Comparison of ENCODE assay signal across 9 mouse cellular contexts in genomic region chr11:108909396-108910195, GRCm38 (mm10). TPM values are rescaled to one million over a fixed set of nuclear protein-coding genes. Genes with fewer than 3 reads are reported as not detected.
DNase-seq lines count a peak whose midpoint lies in the region; ATAC-seq and TF ChIP-seq lines count a peak whose summit lies in the region.
"Had no signal": no experiment of that assay in that cellular context is flagged by ENCODE, and none has a peak within 500 bp of the region (broad histone marks: within the 10 kb centered on the region; RNA-seq: fewer than 3 reads in every experiment).

No protein-coding gene starts in this region.

- no peak for DNase-seq in stomach, postnatal 0 days (ENCODE audit: low spot score)
- no peak for DNase-seq in left cerebral cortex, adult 2 months (ENCODE audit: extremely low spot score in 1 of 2, low spot score in 2 of 2)
- DNase-seq: kidney, adult 8-10 months; right cerebral cortex, postnatal 4 days had no signal

- no peaks in the 10 kb centered on the region for H3K36me3 ChIP-seq in megakaryocyte, embryonic 14.5 days (replicated peaks; ENCODE audit: low read length)
- no peaks in the 10 kb centered on the region for H3K36me3 ChIP-seq in forebrain, embryonic 13.5 days (ENCODE audit: poor library complexity, severe bottlenecking)
- no peaks in the 10 kb centered on the region for H3K36me3 ChIP-seq in limb, embryonic 15.5 days
- no peaks in the 10 kb centered on the region for H3K36me3 ChIP-seq in stomach, postnatal 0 days (ENCODE audit: control insufficient read depth, insufficient read depth, low read length)

- H3K4me1 ChIP-seq in megakaryocyte, embryonic 14.5 days: peaks cover 6% of the 10 kb centered on the region; the same call in 1 of the 2 replicates
- H3K4me1 ChIP-seq in forebrain, embryonic 13.5 days: peaks cover 12% of the 10 kb centered on the region
- H3K4me1 ChIP-seq in limb, embryonic 15.5 days: peaks cover 31% of the 10 kb centered on the region
- peaks cover 4% of the 10 kb centered on the region; the same call in 1 of the 2 replicates for H3K4me1 ChIP-seq in stomach, postnatal 0 days (replicated peaks; ENCODE audit: control insufficient read depth, insufficient read depth)

- TF ChIP-seq CTCF in stomach, postnatal 0 days (IDR thresholded peaks at IDR 0.05; ENCODE audit: low read depth): no peak
- no peak for TF ChIP-seq CTCF in left cerebral cortex, adult 2 months (IDR thresholded peaks at IDR 0.05)

- no peak overlapping the region for H3K27ac ChIP-seq in forebrain, embryonic 13.5 days
- no peak overlapping the region for H3K27ac ChIP-seq in limb, embryonic 15.5 days
- H3K27ac ChIP-seq in stomach, postnatal 0 days (replicated peaks): 0 out of 2 replicates have a peak overlapping the region, but pooled peaks have one; percentile 30
- H3K27ac ChIP-seq in left cerebral cortex, adult 2 months: no peak overlapping the region

- 10% methylated on average over 24 of the region's 24 CpGs for WGBS in forebrain, embryonic 13.5 days
- WGBS in limb, embryonic 15.5 days: 15% methylated on average over 24 of the region's 24 CpGs
- 11% methylated on average over 24 of the region's 24 CpGs for WGBS in stomach, postnatal 0 days

- intact Hi-C loops in left cerebral cortex, adult 2 months (cut with DNase I): no loop called here

- H3K4me3 ChIP-seq in megakaryocyte, embryonic 14.5 days (replicated peaks): peak overlapping the region; percentile 28
- H3K4me3 ChIP-seq in forebrain, embryonic 13.5 days: no peak overlapping the region
- H3K4me3 ChIP-seq in limb, embryonic 15.5 days: 0 out of 2 replicates have a peak overlapping the region, but pooled peaks have one; percentile 5
- H3K4me3 ChIP-seq in stomach, postnatal 0 days (ENCODE audit: low read depth, low read length): no peak overlapping the region
- no peak overlapping the region for H3K4me3 ChIP-seq in left cerebral cortex, adult 2 months

- peak overlapping the region; percentile 22; the same call in 1 of the 2 replicates for H3K4me2 ChIP-seq in forebrain, embryonic 13.5 days
- H3K4me2 ChIP-seq in limb, embryonic 15.5 days: peak overlapping the region; percentile 42
- peak overlapping the region; percentile 47 for H3K4me2 ChIP-seq in stomach, postnatal 0 days (replicated peaks; ENCODE audit: low read depth)

- no peak for TF ChIP-seq EP300 in stomach, postnatal 0 days (optimal IDR thresholded peaks at IDR 0.05)

- peaks cover 45% of the 10 kb centered on the region for H3K27me3 ChIP-seq in megakaryocyte, embryonic 14.5 days (replicated peaks)
- peaks cover 26% of the 10 kb centered on the region for H3K27me3 ChIP-seq in forebrain, embryonic 13.5 days
- no peaks in the 10 kb centered on the region for H3K27me3 ChIP-seq in limb, embryonic 15.5 days
- no peaks in the 10 kb centered on the region for H3K27me3 ChIP-seq in stomach, postnatal 0 days (ENCODE audit: control insufficient read depth, insufficient read depth, low read length)

- no peak overlapping the region for H3K9ac ChIP-seq in forebrain, embryonic 13.5 days
- no peak overlapping the region for H3K9ac ChIP-seq in limb, embryonic 15.5 days
- H3K9ac ChIP-seq in stomach, postnatal 0 days (ENCODE audit: low read length): no peak overlapping the region

- ATAC-seq in megakaryocyte, adult 5-6 weeks (ENCODE audit: poor library complexity, severe bottlenecking): no peak
- ATAC-seq in forebrain, embryonic 13.5 days: no peak
- 0 out of 2 replicates have a peak, but pooled peaks have one; percentile 32 for ATAC-seq in limb, embryonic 15.5 days (ENCODE audit: insufficient number of reproducible peaks, low FRiP score, low TSS enrichment, low read depth)
- no peak for ATAC-seq in stomach, postnatal 0 days (ENCODE audit: low FRiP score, low TSS enrichment)
- no peak for ATAC-seq in frontal cortex, adult (ENCODE audit: low TSS enrichment)

- H3K9me3 ChIP-seq in megakaryocyte, embryonic 14.5 days: peaks cover 40% of the 10 kb centered on the region
- no peaks in the 10 kb centered on the region for H3K9me3 ChIP-seq in forebrain, embryonic 13.5 days (replicated peaks)
- no peaks in the 10 kb centered on the region for H3K9me3 ChIP-seq in limb, embryonic 15.5 days
- H3K9me3 ChIP-seq in stomach, postnatal 0 days (ENCODE audit: control insufficient read depth, low read length): no peaks in the 10 kb centered on the region

RNA-seq across cellular contexts. Expression of gene Axin2, which starts 10.6 kb away (rescaled TPM):
- polyA plus RNA-seq in megakaryocyte, embryonic 14.5 days (2012; ENCODE audit: insufficient read depth, low replicate concordance): 0.04 TPM in 1 of 2 replicates, not detected in the other
- 1.8 and 3.1 TPM in 2 replicates for total RNA-seq in megakaryocyte, adult 5-6 weeks (2015)
- 1.3 and 1.5 TPM in 2 replicates for total RNA-seq in megakaryocyte, adult 5-6 weeks (2017)
- 9.6 and 11.4 TPM in 2 replicates for polyA plus RNA-seq in forebrain, embryonic 13.5 days (2015; fragmentation: Nextera tagmentation; extraction: Ambion mirVana)
- polyA plus RNA-seq in limb, embryonic 15.5 days (2015; fragmentation: Nextera tagmentation; extraction: Ambion mirVana): 15.8 and 20.3 TPM in 2 replicates
- 2.6 and 2.7 TPM in 2 replicates for polyA plus RNA-seq in stomach, postnatal 0 days (2015; fragmentation: Nextera tagmentation; extraction: Ambion mirVana)
- 10 to 100 TPM; 34.0 to 38.7 TPM for total RNA-seq in left cerebral cortex, adult 2 months (2021)

Comparison
In these comparisons a context has a peak if more than half of its experiments do, and no peak if none do; other contexts are left out.
1. H3K4me3 ChIP-seq: peak in megakaryocyte, embryonic 14.5 days (single experiment) and limb, embryonic 15.5 days (single experiment); none in forebrain, embryonic 13.5 days (single experiment), stomach, postnatal 0 days (single experiment) and left cerebral cortex, adult 2 months (single experiment).
2. Peak in every context shown above with its lines, with median percentiles within 50 percentile points of each other: H3K4me2 ChIP-seq.